Mouse (Mus musculus) limb, embryonic 10.5 days (tissue): Measurements from ENCODE around the gene Mpp2. TPM values are rescaled to one million over a fixed set of nuclear protein-coding genes. Genes with fewer than 3 reads are reported as not detected.

Experiments
- DNase-seq: peaks from one replicate; pipeline ENCODE4 v3.0.0-alpha.2; 2017; ENCODE audit warnings: low spot score
- H3K27ac ChIP-seq: fragments of 300-500 bp; sonication (generic); 2 replicates; pipeline ENCODE4 v1.5.1; 2016; ENCODE audit warnings: mild to moderate bottlenecking
- H3K27me3 ChIP-seq: fragments of 300-500 bp; sonication (generic); 2 replicates; pipeline ENCODE4 v1.6.1; 2016; ENCODE audit warnings: low read depth, mild to moderate bottlenecking; ENCODE audit not compliant: poor library complexity, severe bottlenecking
- H3K36me3 ChIP-seq: fragments of 300-500 bp; sonication (generic); 2 replicates; pipeline ENCODE4 v1.6.1; 2016; ENCODE audit warnings: mild to moderate bottlenecking, moderate library complexity
- H3K4me1 ChIP-seq: fragments of 300-500 bp; sonication (generic); 2 replicates; pipeline ENCODE4 v1.6.1; 2016
- H3K4me3 ChIP-seq: fragments of 300-500 bp; sonication (generic); 2 replicates; pipeline ENCODE4 v1.5.1; 2016; ENCODE audit warnings: mild to moderate bottlenecking, moderate library complexity
- H3K9me3 ChIP-seq: fragments of 300-500 bp; sonication (generic); replicated peaks from 2 replicates; pipeline ENCODE4 v1.6.1; 2016; ENCODE audit warnings: mild to moderate bottlenecking
- WGBS: fragments of 180-500 bp; shearing (Covaris S2); methylation state at CpG from one replicate; pipeline ENCODE4 v1.1.7; 2016; 5-methylcytosine and 5-hydroxymethylcytosine counted together
- polyA plus RNA-seq: library from polyadenylated mRNA; unstranded; fragments of >200 nt; fragmentation: Nextera tagmentation; extraction: Ambion mirVana; gene quantifications from 2 replicates; pipeline ENCODE4 v1.2.1, GENCODE M21; 2016

Gene Mpp2
- polyA plus RNA-seq, 1 experiment from 2014 or later: 16.6 TPM

DNA sequence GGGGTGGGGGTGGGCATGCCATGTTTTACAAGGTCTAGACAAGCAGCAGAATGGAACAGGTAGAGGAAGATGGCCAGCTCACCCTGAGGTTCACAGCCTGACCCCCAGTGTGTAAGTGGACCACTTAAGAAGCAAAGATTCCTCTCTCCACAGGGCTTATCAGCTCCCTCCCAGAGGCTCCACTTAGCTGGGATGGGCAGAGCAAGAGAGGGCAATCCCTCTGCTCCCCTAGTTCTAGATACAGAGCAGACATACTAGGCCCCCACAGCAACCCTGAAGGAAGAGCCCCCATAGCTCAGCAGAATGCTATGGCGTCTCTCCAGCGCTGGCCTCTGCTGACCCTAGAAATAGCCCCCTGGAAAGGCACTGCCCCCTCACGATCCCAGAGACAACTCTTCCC lies 7.4 kb upstream of the Mpp2 start:
- no peak overlapping the region for H3K4me3 ChIP-seq
- DNase-seq: no peak
- H3K4me1 ChIP-seq: peaks cover 21% of the 10 kb centered on the region
- H3K27ac ChIP-seq: peak overlapping the region; percentile 71; the same call in 1 of the 2 replicates
- no peaks in the 10 kb centered on the region for H3K36me3 ChIP-seq
- H3K9me3 ChIP-seq: no peaks in the 10 kb centered on the region
- H3K27me3 ChIP-seq: peaks cover 37% of the 10 kb centered on the region
- 78% methylated on average over 3 of the region's 3 CpGs for WGBS

DNA sequence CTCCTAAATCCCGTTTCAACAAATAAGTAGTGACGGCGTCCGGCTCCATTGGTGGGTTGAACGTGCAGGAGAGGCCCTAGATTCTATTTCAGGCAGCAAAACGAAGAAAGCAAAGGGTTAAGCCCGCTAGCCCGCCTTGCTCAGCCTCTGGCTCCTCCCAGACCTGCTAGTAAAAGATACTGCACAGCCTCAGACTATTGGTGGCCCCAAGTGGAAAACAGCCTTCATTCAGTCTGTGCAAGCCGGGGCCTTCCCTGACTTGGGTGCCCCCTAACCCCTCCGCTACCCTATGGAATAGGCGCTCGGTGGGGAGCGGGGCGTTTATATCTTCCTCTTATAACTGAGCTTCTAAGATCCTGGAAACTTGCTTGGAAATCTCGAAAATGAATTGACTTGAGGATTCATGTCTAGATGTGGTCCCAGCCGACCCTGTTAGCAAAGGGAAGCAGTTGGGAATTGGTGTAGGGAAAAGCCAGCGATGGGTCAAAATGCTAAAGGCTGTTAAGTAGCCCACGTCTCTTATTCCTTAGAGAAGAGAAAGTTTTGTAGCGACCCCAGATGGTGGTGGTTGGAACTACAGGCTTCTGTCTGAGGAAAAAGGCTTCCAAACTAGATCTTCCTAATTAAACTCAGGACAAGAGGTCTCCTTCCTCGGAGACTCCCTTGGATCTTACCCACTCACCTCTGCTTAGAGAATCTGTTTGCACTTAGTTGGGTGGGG lies 933 bp upstream of the Mpp2 start:
- Histone ChIP-seq H3K36me3 (peaks cover 8% of the 10 kb centered on the region), H3K4me1 (peaks cover 55% of the 10 kb centered on the region), H3K27me3 (no peaks in the 10 kb centered on the region), H3K4me3 (peak overlapping the region; percentile 82), H3K9me3 (no peaks in the 10 kb centered on the region), H3K27ac (peak overlapping the region; percentile 89)
- under 1% methylated on average over 20 of the region's 20 CpGs for WGBS
- DNase-seq: peak; percentile 83

DNA sequence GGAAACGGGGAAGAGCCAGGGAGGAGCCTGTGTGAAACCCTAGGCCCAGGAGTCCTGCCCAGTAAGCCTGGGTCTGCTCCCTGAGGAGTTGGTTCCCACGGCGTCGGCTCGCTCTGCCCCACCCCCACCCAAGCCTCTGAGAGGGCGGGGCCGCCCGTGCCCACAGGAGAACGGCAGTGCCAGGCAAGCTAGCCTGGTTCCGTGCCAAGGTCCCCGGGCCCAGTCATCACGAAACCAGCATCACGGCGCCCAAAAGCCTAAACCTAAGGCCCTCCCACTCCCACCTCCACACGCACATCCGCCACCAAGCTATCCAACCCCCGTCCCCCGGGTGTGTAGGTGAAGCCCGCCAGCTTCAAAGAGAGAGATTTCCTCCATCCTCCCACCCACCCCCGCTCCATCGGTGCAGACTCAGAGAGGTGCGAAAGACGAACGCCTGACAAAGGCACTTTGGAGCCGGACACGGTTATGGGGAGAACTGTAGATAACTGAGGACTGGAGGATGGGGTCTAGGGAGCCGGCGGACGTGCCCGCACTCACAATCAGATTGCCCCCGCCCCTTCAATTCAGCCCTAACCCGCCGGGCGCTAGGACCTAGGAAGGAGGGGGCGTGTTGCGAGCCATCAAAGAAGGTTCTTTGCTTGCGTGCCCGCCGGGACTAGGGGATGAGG lies 1.1 kb downstream of the Mpp2 start:
- H3K27me3 ChIP-seq: peaks cover under 1% of the 10 kb centered on the region; the same call in 1 of the 2 replicates
- H3K36me3 ChIP-seq: peaks cover 14% of the 10 kb centered on the region
- under 1% methylated on average over 39 of the region's 39 CpGs for whole genome bisulfite sequencing
- H3K9me3 ChIP-seq: no peaks in the 10 kb centered on the region
- peak overlapping the region; percentile 82 for H3K4me3 ChIP-seq
- peak overlapping the region; percentile 89 for H3K27ac ChIP-seq
- H3K4me1 ChIP-seq: peaks cover 65% of the 10 kb centered on the region
- peak; percentile 97 for DNase-seq

- no peak for DNase-seq
- Histone ChIP-seq H3K4me3 (peak overlapping the region; percentile 82), H3K36me3 (peaks cover 14% of the 10 kb centered on the region), H3K4me1 (peaks cover 74% of the 10 kb centered on the region), H3K27ac (peak overlapping the region; percentile 89), H3K9me3 (no peaks in the 10 kb centered on the region), H3K27me3 (peaks cover 10% of the 10 kb centered on the region)
- 17% methylated on average over 3 of the region's 3 CpGs for WGBS
These were observed 2.0 kb downstream of the Mpp2 start for GRCm38 (mm10) chr11:102086331-102086730.

- H3K9me3 ChIP-seq: no peaks in the 10 kb centered on the region
- H3K4me1 ChIP-seq: peaks cover 74% of the 10 kb centered on the region
- H3K36me3 ChIP-seq: peaks cover 19% of the 10 kb centered on the region
- peak overlapping the region; percentile 66 for H3K27ac ChIP-seq
- 43% methylated on average over 7 of the region's 7 CpGs for WGBS
- DNase-seq: no peak
- H3K27me3 ChIP-seq: peaks cover 20% of the 10 kb centered on the region
- no peak overlapping the region; the same call in 1 of the 2 replicates for H3K4me3 ChIP-seq
These were observed 4.2 kb downstream of the Mpp2 start for GRCm38 (mm10) chr11:102084159-102084558.

GRCm38 (mm10) chr11:102083193-102083592 lies 5.1 kb downstream of the Mpp2 start:
- WGBS: 63% methylated on average over 4 of the region's 4 CpGs

DNA sequence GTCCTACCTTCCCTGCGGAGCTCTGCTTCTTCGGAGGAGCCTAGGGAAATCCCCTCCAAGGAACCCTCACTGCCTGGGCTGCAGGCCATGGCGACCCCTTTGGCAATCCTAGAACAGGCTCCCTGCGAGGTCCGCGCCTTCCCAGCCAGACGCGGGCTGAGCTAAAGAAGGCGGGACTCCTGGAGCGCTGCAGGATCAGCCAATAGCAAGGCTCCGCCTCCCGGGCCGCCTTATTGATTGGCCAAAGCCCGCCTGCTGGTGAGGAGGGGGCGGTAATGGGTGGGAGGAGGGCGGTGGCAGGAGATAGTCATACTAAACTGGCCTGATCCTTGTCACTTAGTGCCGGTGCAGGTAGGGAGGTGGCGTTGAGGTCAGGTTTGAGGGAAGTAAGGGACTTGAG lies 6.0 kb downstream of the Mpp2 start:
- 0% methylated on average over 18 of the region's 18 CpGs for WGBS
- H3K9me3 ChIP-seq: no peaks in the 10 kb centered on the region
- H3K27ac ChIP-seq: peak overlapping the region; percentile 73
- DNase-seq: peak; percentile 88
- H3K4me3 ChIP-seq: peak overlapping the region; percentile 54
- H3K4me1 ChIP-seq: peaks cover 56% of the 10 kb centered on the region
- H3K27me3 ChIP-seq: peaks cover 20% of the 10 kb centered on the region
- H3K36me3 ChIP-seq: peaks cover 29% of the 10 kb centered on the region

More at GRCm38 (mm10) chr11:102083193-102083592, 5.1 kb downstream of the Mpp2 start:
- Histone ChIP-seq H3K4me1 (peaks cover 64% of the 10 kb centered on the region), H3K9me3 (no peaks in the 10 kb centered on the region), H3K27ac (no peak overlapping the region), H3K4me3 (no peak overlapping the region), H3K36me3 (peaks cover 25% of the 10 kb centered on the region), H3K27me3 (peaks cover 20% of the 10 kb centered on the region)
- DNase-seq: no peak

DNA sequence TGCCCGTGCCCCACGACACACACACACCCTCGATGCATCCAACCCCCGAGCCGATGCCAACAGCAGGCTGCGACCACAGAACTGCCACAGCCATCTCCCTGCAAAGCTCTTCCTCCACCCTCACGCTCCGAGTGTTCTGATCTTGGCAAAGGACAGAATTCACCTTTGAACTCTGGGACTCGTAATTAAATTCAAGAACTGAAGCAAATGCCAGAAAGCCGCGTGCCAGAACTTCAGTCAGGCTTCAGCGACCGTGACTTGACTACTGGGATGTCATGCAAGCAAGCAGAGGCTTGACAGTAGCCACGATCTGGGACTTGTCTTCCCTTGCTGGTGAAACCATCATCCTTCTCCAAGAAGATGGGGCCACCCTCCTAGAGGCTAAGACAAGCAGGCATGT lies 14.6 kb downstream of the Mpp2 start:
- Histone ChIP-seq H3K9me3 (no peaks in the 10 kb centered on the region), H3K4me1 (peaks cover 9% of the 10 kb centered on the region), H3K36me3 (peaks cover 19% of the 10 kb centered on the region; the same call in 1 of the 2 replicates), H3K27ac (no peak overlapping the region), H3K27me3 (peaks cover 19% of the 10 kb centered on the region), H3K4me3 (no peak overlapping the region)
- WGBS: 84% methylated on average over 14 of the region's 14 CpGs
- no peak for DNase-seq

DNA sequence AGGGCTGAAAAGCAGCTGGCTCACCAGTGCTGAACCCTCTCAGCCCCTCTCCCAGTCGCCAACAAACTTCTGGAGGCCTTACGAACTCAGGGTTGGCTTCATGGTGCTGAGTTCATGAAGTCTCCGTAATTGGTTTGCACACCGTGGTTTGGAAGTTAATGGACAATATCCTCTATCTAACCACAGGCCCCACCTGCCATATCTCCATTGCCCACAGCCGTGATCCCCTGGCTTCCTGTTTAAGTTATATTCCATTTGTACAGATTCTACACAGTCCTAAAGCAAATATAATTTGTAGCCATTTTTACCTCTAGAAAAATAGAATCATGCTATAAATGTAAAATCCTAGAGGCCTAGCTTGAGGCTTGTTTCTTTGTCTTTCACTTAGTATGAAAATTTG lies 15.6 kb downstream of the Mpp2 start:
- Histone ChIP-seq H3K36me3 (peaks cover 13% of the 10 kb centered on the region; the same call in 1 of the 2 replicates), H3K4me3 (no peak overlapping the region), H3K27ac (no peak overlapping the region), H3K4me1 (peaks cover 18% of the 10 kb centered on the region), H3K9me3 (no peaks in the 10 kb centered on the region), H3K27me3 (peaks cover 19% of the 10 kb centered on the region)
- 85% methylated on average over 5 of the region's 5 CpGs for WGBS
- no peak for DNase-seq

DNA sequence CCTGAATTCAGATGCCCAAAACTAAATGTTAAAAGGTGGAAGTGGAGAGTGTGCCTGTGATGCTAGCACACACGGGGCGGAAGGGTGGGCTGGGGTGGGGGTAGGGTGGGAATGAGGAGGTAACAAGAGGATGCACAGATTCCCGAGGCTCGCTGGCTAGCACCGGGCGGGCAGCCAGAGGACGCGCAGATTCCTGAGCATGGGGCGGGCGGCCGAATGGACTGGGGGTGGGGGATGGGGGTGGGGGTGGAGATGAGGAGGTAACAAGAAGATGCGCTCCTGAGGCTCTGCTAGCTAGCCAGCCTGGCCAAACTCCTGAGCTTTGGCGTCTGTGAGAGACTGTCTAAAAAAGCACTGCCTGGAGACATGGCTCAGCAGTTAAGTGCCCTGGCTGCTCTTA lies 17.9 kb downstream of the Mpp2 start:
- Histone ChIP-seq H3K36me3 (0 out of 2 replicates have a peak, but pooled peaks cover 8% of the 10 kb centered on the region), H3K9me3 (no peaks in the 10 kb centered on the region), H3K4me3 (peak overlapping the region; percentile 24; the same call in 1 of the 2 replicates), H3K27ac (no peak overlapping the region), H3K27me3 (peaks cover 19% of the 10 kb centered on the region), H3K4me1 (peaks cover 30% of the 10 kb centered on the region)
- no peak for DNase-seq
- 1% methylated on average over 13 of the region's 13 CpGs for WGBS

GRCm38 (mm10) chr11:102069633-102070032 lies 18.7 kb downstream of the Mpp2 start:
- 53% methylated on average over 11 of the region's 11 CpGs for WGBS
- DNase-seq: no peak
- Histone ChIP-seq H3K4me1 (peaks cover 30% of the 10 kb centered on the region), H3K4me3 (no peak overlapping the region), H3K27me3 (peaks cover 19% of the 10 kb centered on the region), H3K27ac (no peak overlapping the region), H3K9me3 (no peaks in the 10 kb centered on the region), H3K36me3 (0 out of 2 replicates have a peak, but pooled peaks cover 6% of the 10 kb centered on the region)

DNA sequence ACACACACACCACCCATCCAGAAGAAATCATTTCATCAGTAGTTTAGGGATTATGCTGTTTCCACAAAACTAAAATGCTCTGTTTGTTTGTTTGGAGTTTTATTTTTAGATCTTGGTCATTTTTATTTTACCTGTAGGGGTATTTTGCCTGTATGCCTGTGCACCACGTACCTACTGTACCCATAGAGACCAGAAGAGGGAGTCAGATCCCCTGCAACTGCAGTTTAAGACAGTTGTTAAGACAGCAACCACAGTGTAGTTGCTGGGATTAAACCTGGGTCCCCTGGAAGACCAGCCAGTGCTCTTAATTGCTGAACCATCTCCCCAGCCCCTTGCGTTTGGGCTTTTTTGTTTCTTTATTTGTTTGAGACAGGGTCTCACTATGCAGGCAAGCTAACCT lies 19.3 kb downstream of the Mpp2 start:
- Histone ChIP-seq H3K36me3 (peaks cover 5% of the 10 kb centered on the region; the same call in 1 of the 2 replicates), H3K4me1 (peaks cover 30% of the 10 kb centered on the region), H3K4me3 (no peak overlapping the region), H3K9me3 (no peaks in the 10 kb centered on the region), H3K27ac (no peak overlapping the region), H3K27me3 (peaks cover 19% of the 10 kb centered on the region)
- WGBS: 36% methylated on average over 2 of the region's 2 CpGs
- no peak for DNase-seq

DNA sequence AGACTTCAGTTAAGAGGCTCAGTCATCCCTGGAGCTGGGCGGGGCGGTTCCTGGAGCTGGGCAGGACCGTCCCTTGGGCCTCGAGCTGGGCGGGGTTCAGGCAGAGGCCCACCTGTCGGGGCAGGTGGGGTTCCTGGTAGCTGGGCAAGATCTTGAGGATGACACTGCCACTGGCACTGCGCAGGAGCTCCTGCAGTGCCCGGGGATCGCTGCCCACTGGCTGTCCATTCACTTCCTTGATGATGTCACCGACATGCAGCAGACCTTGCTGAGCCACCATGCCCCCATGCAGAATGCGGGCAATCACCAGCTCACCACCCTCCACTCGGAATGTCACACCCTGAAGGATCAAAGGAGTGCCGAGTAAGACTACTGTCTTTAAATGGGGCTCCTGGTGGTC lies 25.2 kb downstream of the Mpp2 start:
- DNase-seq: no peak
- H3K4me1 ChIP-seq: peaks cover 31% of the 10 kb centered on the region
- WGBS: 65% methylated on average over 13 of the region's 13 CpGs
- H3K27ac ChIP-seq: no peak overlapping the region
- H3K27me3 ChIP-seq: peaks cover 30% of the 10 kb centered on the region
- no peak overlapping the region for H3K4me3 ChIP-seq
- H3K36me3 ChIP-seq: peaks cover 33% of the 10 kb centered on the region
- no peaks in the 10 kb centered on the region for H3K9me3 ChIP-seq
